Mouse (Mus musculus) megakaryocyte, embryonic 14.5 days (primary cell): ENCODE data around the gene Fpgs. TPM values are rescaled to one million over a fixed set of nuclear protein-coding genes. Genes with fewer than 3 reads are reported as not detected.

ENCODE experiments used
- H3K27me3 ChIP-seq: replicated peaks from 2 replicates; pipeline ENCODE3; 2012; ENCODE audit warnings: inconsistent platforms
- H3K36me3 ChIP-seq: replicated peaks from 2 replicates; pipeline ENCODE3; 2012; ENCODE audit warnings: low read length, inconsistent platforms, mixed read lengths
- H3K4me1 ChIP-seq: 2 replicates; pipeline ENCODE4 v1.6.1; 2012; ENCODE audit warnings: inconsistent platforms
- H3K4me3 ChIP-seq: replicated peaks from 2 replicates; pipeline ENCODE3; 2012; ENCODE audit warnings: moderate library complexity, mild to moderate bottlenecking, inconsistent platforms
- H3K9me3 ChIP-seq: 2 replicates; pipeline ENCODE4 v1.6.1; 2012; ENCODE audit warnings: inconsistent platforms
- FLI1 ChIP-seq: IDR thresholded peaks from 2 replicates; pipeline ENCODE4 v1.6.1; 2012; ENCODE audit warnings: low read length, inconsistent platforms, mixed read lengths
- GATA1 ChIP-seq: IDR thresholded peaks from 3 replicates; pipeline ENCODE4 v1.6.1; 2012; ENCODE audit warnings: mixed read lengths, low read length, inconsistent platforms, borderline replicate concordance
- polyA plus RNA-seq: library from polyadenylated mRNA; stranded (reverse); fragments of >175 nt; gene quantifications from 2 replicates; pipeline ENCODE4 v1.2.3, GENCODE M21; 2012; ENCODE audit warnings: low replicate concordance; ENCODE audit not compliant: insufficient read depth

Gene Fpgs
- polyA plus RNA-seq, 1 experiment: 39.7 TPM

DNA sequence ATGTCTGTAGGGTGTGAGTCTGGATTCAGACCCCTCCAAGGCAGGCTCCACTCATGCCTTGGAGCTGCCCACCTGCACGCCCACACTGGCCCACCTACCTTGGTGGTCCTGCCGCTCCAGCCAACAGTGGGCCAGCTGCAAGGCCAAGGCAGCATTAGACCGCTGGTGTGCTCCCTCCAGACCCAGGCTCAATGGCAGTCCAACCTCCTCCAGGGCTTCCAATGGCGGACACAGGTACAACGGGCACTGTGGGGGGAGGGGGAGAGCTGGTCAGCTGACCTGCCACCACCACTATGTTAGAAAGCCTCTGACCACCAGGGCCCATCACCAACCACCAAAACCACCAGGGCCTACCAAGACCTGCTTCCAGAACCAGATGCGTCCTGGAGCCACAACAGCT lies 17.3 kb downstream of the Fpgs start:
- Histone ChIP-seq H3K4me1 (peaks cover 36% of the 10 kb centered on the region), H3K4me3 (no peak overlapping the region), H3K36me3 (peaks cover 78% of the 10 kb centered on the region), H3K27me3 (no peaks in the 10 kb centered on the region), H3K9me3 (no peaks in the 10 kb centered on the region)
- TF ChIP-seq GATA1 (no peak), FLI1 (no peak)

DNA sequence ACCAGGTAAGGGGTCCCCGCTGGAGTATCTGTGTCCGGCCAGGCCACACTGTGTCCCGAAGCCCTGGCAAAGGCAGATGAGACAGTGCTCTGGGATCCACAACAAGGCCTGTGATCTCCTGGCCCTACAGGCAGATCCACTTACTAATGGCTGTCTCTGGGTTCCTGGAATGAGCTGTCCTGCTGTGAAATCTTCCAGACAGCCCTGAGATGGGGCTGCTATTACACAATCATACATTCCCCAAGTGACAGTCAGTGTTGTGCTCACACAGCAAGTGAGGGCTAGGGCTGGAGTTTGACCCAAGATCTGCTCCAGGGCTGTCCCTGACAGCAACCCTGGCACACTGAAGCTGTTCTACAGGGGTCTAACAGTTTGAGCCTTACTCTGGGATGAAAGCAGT lies 18.1 kb downstream of the Fpgs start:
- H3K36me3 ChIP-seq: peaks cover 80% of the 10 kb centered on the region
- H3K4me1 ChIP-seq: peaks cover 32% of the 10 kb centered on the region
- TF ChIP-seq FLI1 (no peak), GATA1 (no peak)
- no peaks in the 10 kb centered on the region for H3K9me3 ChIP-seq
- H3K4me3 ChIP-seq: no peak overlapping the region
- no peaks in the 10 kb centered on the region for H3K27me3 ChIP-seq

DNA sequence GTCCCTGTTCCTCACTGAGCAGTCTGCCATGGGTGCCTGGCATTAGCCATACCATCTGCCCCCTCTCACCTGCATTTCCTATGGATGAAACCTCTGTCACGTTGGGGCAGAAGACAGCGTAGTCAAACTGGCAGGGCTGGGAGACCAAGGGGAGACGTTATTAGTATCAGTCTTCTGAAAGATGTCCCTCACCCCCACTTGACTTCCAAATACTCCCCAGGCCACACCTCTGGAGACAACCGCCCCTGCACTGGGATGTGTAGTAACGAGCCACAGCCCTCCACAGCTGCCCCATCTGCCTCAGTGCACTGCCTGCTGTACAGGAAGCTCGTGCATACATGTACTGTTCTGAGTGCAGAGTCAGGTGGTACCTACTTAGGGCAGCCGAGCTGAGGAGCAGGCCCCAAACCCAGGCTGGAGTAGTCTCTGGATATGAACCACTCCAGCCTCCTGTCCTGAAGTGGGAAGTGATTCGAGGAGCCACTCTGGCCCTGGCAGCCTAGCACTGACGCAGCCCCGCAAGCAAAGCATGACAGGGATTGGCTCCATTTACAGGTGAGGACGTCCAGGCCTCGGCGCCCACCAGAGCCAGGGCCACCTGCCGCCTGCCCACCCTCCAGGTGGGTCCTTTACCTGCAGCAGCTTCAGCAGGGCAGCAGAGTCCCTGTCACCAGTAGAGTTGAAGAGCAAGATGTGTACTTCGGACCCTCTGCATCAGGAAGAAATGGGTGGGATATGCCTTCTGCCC lies 19.1 kb downstream of the Fpgs start:
- Histone ChIP-seq H3K36me3 (peaks cover 87% of the 10 kb centered on the region), H3K4me3 (no peak overlapping the region), H3K27me3 (no peaks in the 10 kb centered on the region), H3K4me1 (peaks cover 32% of the 10 kb centered on the region), H3K9me3 (no peaks in the 10 kb centered on the region)
- TF ChIP-seq FLI1 (no peak), GATA1 (no peak)

DNA sequence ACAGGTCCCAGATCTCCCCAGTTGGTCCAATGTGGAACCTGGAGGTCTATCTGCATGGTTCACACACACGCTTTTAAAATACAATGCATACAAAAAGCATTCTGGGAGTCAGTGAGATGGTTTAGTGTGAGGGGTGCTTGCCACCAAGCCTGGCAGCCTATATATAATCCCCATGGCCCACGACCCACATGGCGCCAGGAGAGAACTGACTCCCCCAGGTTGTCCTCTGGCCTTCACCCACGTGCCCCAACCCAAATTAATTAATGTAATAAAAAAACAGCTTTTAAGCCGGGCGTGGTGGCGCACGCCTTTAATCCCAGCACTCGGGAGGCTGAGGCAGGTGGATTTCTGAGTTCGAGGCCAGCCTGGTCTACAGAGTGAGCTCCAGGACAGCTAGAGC lies 20.2 kb downstream of the Fpgs start:
- Histone ChIP-seq H3K9me3 (no peaks in the 10 kb centered on the region), H3K27me3 (no peaks in the 10 kb centered on the region), H3K4me3 (no peak overlapping the region), H3K4me1 (peaks cover 23% of the 10 kb centered on the region), H3K36me3 (peaks cover 98% of the 10 kb centered on the region)
- TF ChIP-seq GATA1 (no peak), FLI1 (no peak)

DNA sequence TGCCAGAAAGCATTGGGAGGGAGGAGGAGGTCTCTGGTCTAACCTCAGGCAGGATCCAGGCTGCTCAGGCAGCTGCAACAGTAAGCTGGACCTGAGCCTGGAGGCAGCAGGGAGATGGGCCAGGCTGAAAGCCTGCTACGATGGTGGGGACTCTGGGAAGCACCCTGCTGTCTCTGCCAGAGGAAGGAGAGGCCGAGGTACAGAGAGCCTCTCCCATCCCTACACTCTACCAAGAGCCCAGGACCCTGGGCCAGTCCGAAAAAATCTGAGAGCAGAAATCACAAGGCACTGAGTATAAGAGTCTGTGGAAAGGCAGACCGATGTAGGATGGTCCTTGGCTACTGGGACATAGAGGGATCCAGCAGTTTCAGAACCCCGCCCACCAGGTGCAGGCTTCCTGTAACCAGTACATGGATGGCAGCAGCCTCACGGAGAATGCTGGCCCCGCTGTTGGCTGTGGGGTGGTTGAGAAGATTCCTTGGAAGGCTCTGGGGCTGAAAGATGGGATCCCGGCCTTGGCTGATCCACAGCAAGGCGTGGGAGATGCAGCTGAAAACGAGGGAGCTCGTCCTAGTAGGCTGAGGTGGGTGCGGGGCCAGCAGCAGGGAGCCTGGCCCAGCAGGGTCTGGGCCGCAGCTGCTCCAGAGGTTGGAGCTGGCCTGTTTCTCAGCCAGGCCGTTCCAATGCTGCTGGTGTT lies 21.1 kb downstream of the Fpgs start:
- no peak for TF ChIP-seq FLI1
- TF ChIP-seq GATA1: no peak
- Histone ChIP-seq H3K4me1 (peaks cover 23% of the 10 kb centered on the region), H3K27me3 (no peaks in the 10 kb centered on the region), H3K36me3 (peaks cover 99% of the 10 kb centered on the region), H3K9me3 (no peaks in the 10 kb centered on the region), H3K4me3 (no peak overlapping the region)

DNA sequence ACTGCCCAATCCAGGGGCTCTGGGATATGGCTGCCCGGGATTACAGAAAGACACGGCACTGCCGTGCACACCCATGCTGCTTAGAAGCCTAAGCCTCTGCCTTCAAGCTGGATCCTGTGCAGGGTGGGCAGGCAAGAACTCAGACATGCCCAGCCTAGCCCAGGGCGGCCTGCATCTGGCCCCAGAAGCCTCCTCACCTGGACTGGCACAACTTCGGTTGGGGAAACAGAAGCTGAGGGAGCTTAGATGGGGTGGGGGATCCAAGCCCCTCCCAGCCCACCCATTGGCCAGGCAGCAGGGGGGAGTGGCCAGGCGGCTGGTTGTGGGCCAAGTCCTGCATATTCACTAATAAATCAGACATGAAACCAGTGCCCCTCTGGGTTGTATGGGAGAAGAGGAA lies 22.2 kb downstream of the Fpgs start:
- Histone ChIP-seq H3K27me3 (no peaks in the 10 kb centered on the region), H3K36me3 (peaks cover 99% of the 10 kb centered on the region), H3K9me3 (no peaks in the 10 kb centered on the region), H3K4me3 (no peak overlapping the region), H3K4me1 (peaks cover 24% of the 10 kb centered on the region)
- no peak for TF ChIP-seq GATA1
- TF ChIP-seq FLI1: no peak

DNA sequence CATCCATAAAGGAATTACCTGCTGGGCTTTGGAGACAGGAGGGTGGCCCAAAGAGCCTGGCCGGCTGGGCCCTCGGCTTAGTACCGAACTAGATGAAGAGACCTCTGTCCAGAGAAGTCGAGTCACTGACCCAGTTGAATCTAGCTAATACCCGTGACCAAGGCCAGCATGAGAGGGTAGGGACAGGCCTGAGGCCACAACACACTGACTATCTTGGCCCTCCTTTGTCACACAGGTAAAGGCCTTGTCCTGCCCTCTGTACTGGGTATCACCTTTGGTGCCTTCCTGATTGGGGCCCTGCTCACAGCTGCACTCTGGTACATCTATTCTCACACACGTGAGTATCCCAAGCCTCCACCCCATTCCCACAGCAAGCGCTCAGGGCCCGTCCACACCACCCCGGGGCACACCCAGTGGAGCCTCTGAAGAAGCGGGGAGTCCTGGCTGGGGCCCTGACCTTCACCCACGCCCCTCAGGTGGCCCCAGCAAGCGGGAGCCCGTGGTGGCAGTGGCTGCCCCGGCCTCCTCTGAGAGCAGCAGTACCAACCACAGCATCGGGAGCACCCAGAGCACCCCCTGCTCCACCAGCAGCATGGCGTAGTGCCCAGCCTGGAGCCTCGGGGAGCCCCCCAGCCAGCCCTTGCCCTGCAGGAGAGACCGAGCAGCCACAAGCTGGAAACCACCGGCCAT lies 22.8 kb downstream of the Fpgs start:
- Histone ChIP-seq H3K9me3 (no peaks in the 10 kb centered on the region), H3K4me3 (no peak overlapping the region), H3K4me1 (peaks cover 20% of the 10 kb centered on the region), H3K36me3 (peaks cover 94% of the 10 kb centered on the region), H3K27me3 (no peaks in the 10 kb centered on the region)
- TF ChIP-seq GATA1: no peak
- TF ChIP-seq FLI1: no peak

DNA sequence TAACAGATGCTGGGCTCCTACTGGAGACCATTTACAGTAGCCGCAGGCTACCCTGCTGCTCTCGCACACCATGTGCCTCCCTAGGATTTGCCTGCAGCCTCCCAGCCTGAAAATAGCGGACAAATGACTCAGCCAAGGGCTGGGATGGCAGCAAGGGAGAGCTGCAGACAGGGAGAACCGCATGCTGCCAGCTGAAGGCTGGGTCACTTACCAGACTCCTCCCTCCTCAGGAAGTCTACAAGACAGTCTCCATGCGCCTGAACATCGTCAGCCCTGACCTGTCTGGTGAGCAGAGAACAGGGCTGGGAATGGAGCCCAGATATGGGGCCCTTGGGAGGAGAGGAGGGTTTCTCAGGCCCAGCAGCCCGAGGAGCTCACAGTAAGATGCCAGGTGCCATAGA lies 23.9 kb downstream of the Fpgs start:
- Histone ChIP-seq H3K4me1 (peaks cover 20% of the 10 kb centered on the region), H3K4me3 (no peak overlapping the region), H3K36me3 (peaks cover 92% of the 10 kb centered on the region), H3K27me3 (no peaks in the 10 kb centered on the region), H3K9me3 (no peaks in the 10 kb centered on the region)
- TF ChIP-seq FLI1 (no peak), GATA1 (no peak)

DNA sequence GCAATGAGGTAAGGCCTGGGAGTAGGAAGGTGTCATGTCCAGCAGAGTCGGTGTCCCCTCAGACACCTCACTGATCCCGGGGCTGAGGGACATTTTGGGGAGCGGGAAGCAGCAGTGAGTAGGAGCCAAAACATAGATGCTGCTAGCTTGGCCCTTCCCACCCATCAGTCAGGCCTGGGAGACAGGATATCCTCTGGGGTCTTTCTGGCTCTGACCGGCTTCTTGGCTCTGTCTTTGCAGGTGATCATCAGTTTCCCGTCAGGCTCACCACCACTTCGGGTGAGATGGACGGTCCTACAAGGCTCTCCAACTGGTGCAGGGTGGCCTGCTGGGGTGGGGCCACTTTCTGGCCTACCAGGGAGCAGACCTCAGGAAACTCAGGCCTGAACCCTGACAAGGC lies 26.3 kb downstream of the Fpgs start:
- Histone ChIP-seq H3K4me3 (no peak overlapping the region), H3K27me3 (no peaks in the 10 kb centered on the region), H3K36me3 (peaks cover 93% of the 10 kb centered on the region), H3K9me3 (no peaks in the 10 kb centered on the region), H3K4me1 (peaks cover 20% of the 10 kb centered on the region)
- TF ChIP-seq GATA1 (no peak), FLI1 (no peak)

DNA sequence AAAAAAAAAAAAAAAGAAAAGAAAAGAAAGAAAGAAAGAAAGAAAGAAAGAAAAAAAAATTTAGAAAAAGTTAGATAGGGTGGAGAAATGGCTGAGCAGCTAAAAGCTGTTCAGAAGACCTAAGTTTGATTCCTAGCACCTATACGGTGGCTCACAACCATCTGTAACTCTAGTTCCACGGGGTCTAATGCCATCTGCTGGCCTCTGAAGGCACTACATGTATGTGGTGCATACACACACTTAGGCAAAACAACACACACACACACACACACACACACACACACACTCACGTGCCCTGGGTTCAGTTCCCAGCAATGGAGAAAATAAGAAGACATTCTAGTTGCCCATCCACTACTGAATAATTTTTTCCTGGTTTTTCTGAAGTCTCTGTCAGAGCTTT lies 27.1 kb downstream of the Fpgs start:
- Histone ChIP-seq H3K4me3 (no peak overlapping the region), H3K36me3 (peaks cover 93% of the 10 kb centered on the region), H3K27me3 (no peaks in the 10 kb centered on the region), H3K9me3 (no peaks in the 10 kb centered on the region), H3K4me1 (peaks cover 18% of the 10 kb centered on the region)
- no peak for TF ChIP-seq FLI1
- TF ChIP-seq GATA1: no peak
